Mouse (Mus musculus) limb, embryonic 11.5 days (tissue): ENCODE measurements around the gene Bmp7. TPM values are rescaled to one million over a fixed set of nuclear protein-coding genes. Genes with fewer than 3 reads are reported as not detected.

Experiments used
- ATAC-seq: fragments of 200-750 bp; cut with Nextera tagmentation; 2 replicates; pipeline ENCODE4 v1.8.0; 2017; ENCODE audit warnings: low read depth; ENCODE audit not compliant: insufficient number of reproducible peaks, low FRiP score, low TSS enrichment
- DNase-seq: peaks from one replicate; pipeline ENCODE4 v3.0.0-alpha.2; 2015; ENCODE audit warnings: low spot score
- H3K27ac ChIP-seq: fragments of 300-500 bp; sonication (generic); replicated peaks from 2 replicates; pipeline ENCODE4 v1.5.1; 2014; ENCODE audit warnings: low read depth, mild to moderate bottlenecking, low read length
- H3K27me3 ChIP-seq: fragments of 300-500 bp; sonication (generic); 2 replicates; pipeline ENCODE4 v1.6.1; 2014; ENCODE audit warnings: mild to moderate bottlenecking, low read length, mixed read lengths; ENCODE audit not compliant: control insufficient read depth, insufficient read depth
- H3K36me3 ChIP-seq: fragments of 300-500 bp; sonication (generic); 2 replicates; pipeline ENCODE4 v1.6.1; 2014; ENCODE audit warnings: mild to moderate bottlenecking, low read length, moderate library complexity, mixed read lengths; ENCODE audit not compliant: control insufficient read depth, insufficient read depth
- H3K4me1 ChIP-seq: fragments of 300-500 bp; sonication (generic); 2 replicates; pipeline ENCODE4 v1.6.1; 2014; ENCODE audit warnings: low read length, mixed read lengths; ENCODE audit not compliant: control insufficient read depth, insufficient read depth
- H3K4me2 ChIP-seq: fragments of 300-500 bp; sonication (generic); 2 replicates; pipeline ENCODE4 v1.6.1; 2014; ENCODE audit warnings: low read depth, mild to moderate bottlenecking, moderate library complexity; ENCODE audit not compliant: severe bottlenecking
- H3K4me3 ChIP-seq: fragments of 300-500 bp; sonication (generic); 2 replicates; pipeline ENCODE4 v1.5.1; 2014; ENCODE audit warnings: low read depth, low read length
- H3K9ac ChIP-seq: fragments of 300-500 bp; sonication (generic); 2 replicates; pipeline ENCODE4 v1.6.1; 2014; ENCODE audit warnings: mild to moderate bottlenecking, low read length
- H3K9me3 ChIP-seq: fragments of 300-500 bp; sonication (generic); 2 replicates; pipeline ENCODE4 v1.6.1; 2016; ENCODE audit warnings: low read length; ENCODE audit not compliant: control insufficient read depth
- WGBS: fragments of 180-500 bp; shearing (Covaris S2); extraction: QIAGEN DNeasy Blood & Tissue Kit; methylation state at CpG from one replicate; pipeline ENCODE4 v1.1.7; 2014; 5-methylcytosine and 5-hydroxymethylcytosine counted together
- polyA plus RNA-seq: library from polyadenylated mRNA; unstranded; fragments of >200 nt; fragmentation: Nextera tagmentation; extraction: Ambion mirVana; gene quantifications from 2 replicates; pipeline ENCODE4 v1.2.1, GENCODE M21; 2014

The Bmp7 gene
- polyA plus RNA-seq, 1 experiment from 2014 or later: 38.1 TPM

DNA sequence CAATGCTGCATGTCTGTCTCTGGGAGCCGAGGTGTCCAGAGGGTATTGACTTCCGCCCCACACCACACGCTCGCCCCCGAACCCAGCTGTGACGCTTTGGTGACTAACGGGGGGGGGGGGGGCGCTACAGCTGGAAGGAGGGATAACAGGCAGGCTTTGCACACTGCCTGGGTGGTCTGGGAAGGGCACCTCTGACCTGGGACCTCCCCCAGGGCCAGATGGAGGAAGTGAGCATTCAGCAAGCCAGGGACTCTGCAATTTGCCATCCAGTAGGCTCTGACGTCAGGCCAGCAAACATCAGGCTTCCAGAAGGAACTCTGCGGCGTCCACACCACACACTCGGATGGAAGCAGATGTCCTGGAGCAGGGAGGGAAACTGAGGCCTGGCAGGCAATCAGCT lies 52.0 kb downstream of the Bmp7 start:
- peaks cover 32% of the 10 kb centered on the region for H3K4me1 ChIP-seq
- no peaks in the 10 kb centered on the region for H3K27me3 ChIP-seq
- no peak overlapping the region for H3K4me2 ChIP-seq
- H3K4me3 ChIP-seq: no peak overlapping the region
- H3K9ac ChIP-seq: no peak overlapping the region
- H3K9me3 ChIP-seq: no peaks in the 10 kb centered on the region
- DNase-seq (peak; percentile 74), ATAC-seq (peak; percentile 59)
- 16% methylated on average over 11 of the region's 12 CpGs for WGBS
- no peak overlapping the region; the same call in 1 of the 2 replicates for H3K27ac ChIP-seq
- H3K36me3 ChIP-seq: peaks cover 1% of the 10 kb centered on the region; the same call in 1 of the 2 replicates

DNA sequence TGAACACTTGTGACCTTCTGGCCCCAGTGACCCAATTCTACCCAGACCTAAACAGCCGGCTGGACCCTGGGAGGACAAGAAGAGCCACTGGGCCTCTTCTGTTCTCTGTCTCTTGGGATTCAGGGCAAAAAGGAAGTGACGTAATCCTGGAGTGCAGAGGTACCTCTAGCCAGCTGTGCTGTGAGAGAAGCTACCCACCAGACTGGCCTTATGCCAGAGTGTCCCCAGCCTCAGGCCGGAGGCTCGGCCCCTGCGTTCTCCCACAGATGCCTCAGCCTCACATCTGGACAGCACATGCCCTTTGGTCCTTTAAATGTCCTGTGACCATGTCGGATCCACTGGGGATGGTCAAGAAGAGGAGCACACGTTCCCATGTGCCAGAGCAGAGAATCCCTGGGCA lies 54.3 kb downstream of the Bmp7 start:
- Histone ChIP-seq H3K36me3 (no peaks in the 10 kb centered on the region), H3K4me3 (no peak overlapping the region), H3K9me3 (no peaks in the 10 kb centered on the region), H3K27me3 (no peaks in the 10 kb centered on the region), H3K4me1 (peaks cover 49% of the 10 kb centered on the region), H3K9ac (no peak overlapping the region), H3K4me2 (no peak overlapping the region), H3K27ac (0 out of 2 replicates have a peak overlapping the region, but pooled peaks have one; percentile 26)
- WGBS: 14% methylated on average over 7 of the region's 7 CpGs
- no peak for ATAC-seq
- peak; percentile 46 for DNase-seq

DNA sequence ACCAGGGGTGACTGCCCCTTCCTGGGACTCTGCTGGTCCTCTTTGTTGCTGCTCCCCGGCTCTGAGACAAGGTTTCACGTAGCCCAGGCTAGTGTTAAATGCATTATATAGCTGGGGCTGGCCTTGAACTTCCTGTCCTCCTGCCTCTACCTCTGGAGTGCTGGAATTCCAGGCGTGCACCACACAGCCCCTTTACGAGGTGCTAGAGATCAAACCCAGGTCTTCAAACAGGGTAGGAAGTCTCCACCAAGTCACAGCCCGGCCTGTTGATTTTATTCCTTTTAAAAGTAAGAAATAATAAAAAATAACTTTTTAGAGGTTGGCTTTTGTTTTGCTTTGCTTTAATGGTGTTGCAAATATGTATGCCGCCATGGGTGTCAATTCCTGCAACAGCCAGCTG lies 55.5 kb downstream of the Bmp7 start:
- WGBS: 35% methylated on average over 6 of the region's 6 CpGs
- Histone ChIP-seq H3K27me3 (no peaks in the 10 kb centered on the region), H3K36me3 (no peaks in the 10 kb centered on the region), H3K4me2 (no peak overlapping the region), H3K27ac (0 out of 2 replicates have a peak overlapping the region, but pooled peaks have one; percentile 1), H3K9ac (no peak overlapping the region), H3K4me1 (peaks cover 56% of the 10 kb centered on the region), H3K4me3 (no peak overlapping the region), H3K9me3 (no peaks in the 10 kb centered on the region)
- ATAC-seq (no peak), DNase-seq (peak; percentile 63)

DNA sequence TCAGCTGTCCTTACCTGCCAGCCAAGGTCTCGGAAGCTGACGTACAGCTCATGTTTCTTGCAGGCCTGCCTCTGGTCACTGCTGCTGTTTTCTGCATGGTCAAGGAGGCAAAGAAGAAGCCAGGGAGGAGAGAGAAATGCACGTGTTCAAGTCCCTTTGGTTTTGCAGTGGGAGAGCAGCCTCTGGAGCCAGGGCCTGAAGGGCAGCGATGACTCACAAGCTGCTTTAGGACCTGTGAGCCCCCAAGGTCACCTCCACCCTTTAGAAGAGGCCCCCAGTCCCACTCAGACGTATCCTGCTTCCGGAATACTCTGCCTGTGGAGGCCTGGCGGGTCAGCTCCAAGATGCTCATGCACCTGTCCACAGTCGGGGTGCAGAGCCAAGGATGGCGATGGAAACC lies 64.9 kb downstream of the Bmp7 start:
- Histone ChIP-seq H3K27ac (no peak overlapping the region), H3K36me3 (0 out of 2 replicates have a peak, but pooled peaks cover 4% of the 10 kb centered on the region)

DNA sequence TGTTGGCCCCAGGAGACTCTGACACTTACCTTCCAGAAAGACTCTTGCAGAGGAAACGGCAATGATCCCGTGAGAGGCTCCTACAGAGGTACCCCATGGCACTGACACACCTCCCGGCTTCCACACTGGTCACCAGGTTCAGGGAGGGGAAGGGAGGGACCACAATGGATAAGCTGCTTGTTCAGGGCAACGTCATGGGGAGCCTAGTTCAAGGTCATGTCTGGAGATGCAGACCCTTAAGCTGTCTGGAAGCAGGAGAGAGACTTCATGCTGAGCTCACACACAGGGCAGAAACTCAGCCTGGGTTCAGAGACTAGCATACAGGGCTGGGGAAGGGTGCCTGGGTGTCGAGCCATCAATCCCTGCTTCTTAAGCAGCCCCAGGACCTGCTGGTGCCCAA lies 73.8 kb downstream of the Bmp7 start:
- whole genome bisulfite sequencing: 77% methylated on average over 5 of the region's 5 CpGs
- peaks cover 4% of the 10 kb centered on the region; the same call in 1 of the 2 replicates for H3K9me3 ChIP-seq
- H3K27ac ChIP-seq: peak overlapping the region; percentile 77
- H3K27me3 ChIP-seq: no peaks in the 10 kb centered on the region
- 0 out of 2 replicates have a peak, but pooled peaks cover 4% of the 10 kb centered on the region for H3K36me3 ChIP-seq
- DNase-seq (no peak), ATAC-seq (no peak)
- no peak overlapping the region for H3K9ac ChIP-seq
- H3K4me1 ChIP-seq: peaks cover 27% of the 10 kb centered on the region
- no peak overlapping the region for H3K4me2 ChIP-seq
- H3K4me3 ChIP-seq: no peak overlapping the region

More for the DNA sequence above, 64.9 kb downstream of the Bmp7 start:
- Histone ChIP-seq H3K4me2 (no peak overlapping the region), H3K9me3 (no peaks in the 10 kb centered on the region), H3K27me3 (no peaks in the 10 kb centered on the region), H3K9ac (no peak overlapping the region), H3K4me3 (no peak overlapping the region), H3K4me1 (peaks cover 11% of the 10 kb centered on the region; the same call in 1 of the 2 replicates)
- DNase-seq (no peak), ATAC-seq (no peak)
- WGBS: 93% methylated on average over 9 of the region's 9 CpGs

DNA sequence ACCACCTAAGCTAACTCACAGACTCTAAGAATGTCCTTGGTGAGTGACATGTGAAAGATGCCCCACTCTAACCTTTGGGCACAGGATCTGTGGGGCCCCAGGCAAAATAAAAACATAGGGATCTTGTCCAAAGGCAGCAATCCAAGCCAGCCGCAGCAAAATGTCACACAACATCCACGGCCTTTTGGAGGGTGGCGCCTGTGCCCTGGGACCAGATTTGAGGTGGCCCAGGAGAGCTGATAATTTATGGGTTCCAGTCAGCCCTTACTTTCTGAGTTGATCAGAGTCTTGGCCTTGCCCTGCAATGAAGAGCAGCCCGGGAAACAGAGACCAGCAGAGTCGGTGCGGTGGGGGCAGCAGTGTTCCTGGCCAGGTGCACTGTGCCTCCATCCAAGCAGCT lies 75.0 kb downstream of the Bmp7 start:
- H3K27me3 ChIP-seq: no peaks in the 10 kb centered on the region
- WGBS: 93% methylated on average over 6 of the region's 6 CpGs
- H3K27ac ChIP-seq: no peak overlapping the region
- no peak for DNase-seq
- H3K9ac ChIP-seq: no peak overlapping the region
- peaks cover 4% of the 10 kb centered on the region; the same call in 1 of the 2 replicates for H3K9me3 ChIP-seq
- H3K4me2 ChIP-seq: no peak overlapping the region
- H3K4me3 ChIP-seq: no peak overlapping the region
- 0 out of 2 replicates have a peak, but pooled peaks cover 3% of the 10 kb centered on the region for H3K36me3 ChIP-seq
- peaks cover 24% of the 10 kb centered on the region for H3K4me1 ChIP-seq
- ATAC-seq: no peak

DNA sequence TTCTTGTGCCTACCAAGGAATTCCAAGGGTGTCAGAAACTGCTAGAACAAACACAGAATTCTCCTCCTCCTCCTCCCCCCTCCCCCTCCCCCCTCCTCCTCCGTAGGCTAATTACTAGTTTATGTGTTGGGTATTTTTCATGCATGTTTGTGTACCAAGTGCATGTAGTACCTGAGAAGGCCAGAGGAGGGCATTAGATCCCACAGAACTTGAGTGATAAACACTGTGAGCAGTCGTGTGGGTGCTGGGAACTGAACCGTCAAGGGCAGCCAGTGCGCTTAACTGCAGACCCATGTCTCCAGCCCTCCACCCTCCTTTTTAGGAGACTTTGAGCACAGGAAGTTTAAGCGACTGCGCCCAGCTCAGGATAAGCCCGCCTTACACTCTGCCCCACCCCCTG lies 75.6 kb downstream of the Bmp7 start:
- Histone ChIP-seq H3K9me3 (peaks cover 4% of the 10 kb centered on the region; the same call in 1 of the 2 replicates), H3K4me2 (no peak overlapping the region), H3K9ac (no peak overlapping the region), H3K4me3 (no peak overlapping the region), H3K36me3 (0 out of 2 replicates have a peak, but pooled peaks cover 3% of the 10 kb centered on the region), H3K27me3 (no peaks in the 10 kb centered on the region), H3K27ac (no peak overlapping the region), H3K4me1 (peaks cover 24% of the 10 kb centered on the region)
- 93% methylated on average over 7 of the region's 7 CpGs for WGBS
- ATAC-seq (no peak), DNase-seq (no peak)

DNA sequence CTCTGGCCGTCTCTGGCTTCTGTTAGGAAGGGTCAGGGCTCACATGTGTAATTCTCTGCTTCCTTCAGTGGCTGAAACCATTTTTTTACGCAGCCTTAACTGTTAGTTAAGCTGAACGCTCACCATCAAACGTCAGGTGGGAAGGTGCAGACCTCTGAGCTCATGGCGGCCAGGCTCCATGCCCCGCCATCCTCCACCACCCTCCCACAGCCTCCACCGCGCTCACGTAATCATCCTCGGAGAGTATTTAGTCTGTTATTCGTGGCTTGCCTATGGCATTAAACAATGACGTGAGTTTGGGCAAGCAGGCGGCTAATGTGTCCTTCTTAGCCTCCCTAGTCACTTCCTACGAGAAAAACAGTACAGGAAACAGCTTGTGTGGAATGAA lies 76.7 kb downstream of the Bmp7 start:
- Histone ChIP-seq H3K27me3 (no peaks in the 10 kb centered on the region), H3K4me2 (peak overlapping the region; percentile 17; the same call in 1 of the 2 replicates), H3K4me3 (no peak overlapping the region), H3K27ac (no peak overlapping the region), H3K4me1 (peaks cover 24% of the 10 kb centered on the region), H3K9ac (peak overlapping the region; percentile 17; the same call in 1 of the 2 replicates), H3K9me3 (peaks cover under 1% of the 10 kb centered on the region; the same call in 1 of the 2 replicates), H3K36me3 (no peaks in the 10 kb centered on the region)
- 56% methylated on average over 14 of the region's 14 CpGs for WGBS
- DNase-seq: no peak
- no peak for ATAC-seq
